Mouse (Mus musculus): Measurements from ENCODE around the gene Odf4. TPM values are rescaled to one million over a fixed set of nuclear protein-coding genes. Genes with fewer than 3 reads are reported as not detected.

Gene Odf4
- polyA plus RNA-seq, 1 experiment from 2014 or later, result 0.23 TPM

DNA sequence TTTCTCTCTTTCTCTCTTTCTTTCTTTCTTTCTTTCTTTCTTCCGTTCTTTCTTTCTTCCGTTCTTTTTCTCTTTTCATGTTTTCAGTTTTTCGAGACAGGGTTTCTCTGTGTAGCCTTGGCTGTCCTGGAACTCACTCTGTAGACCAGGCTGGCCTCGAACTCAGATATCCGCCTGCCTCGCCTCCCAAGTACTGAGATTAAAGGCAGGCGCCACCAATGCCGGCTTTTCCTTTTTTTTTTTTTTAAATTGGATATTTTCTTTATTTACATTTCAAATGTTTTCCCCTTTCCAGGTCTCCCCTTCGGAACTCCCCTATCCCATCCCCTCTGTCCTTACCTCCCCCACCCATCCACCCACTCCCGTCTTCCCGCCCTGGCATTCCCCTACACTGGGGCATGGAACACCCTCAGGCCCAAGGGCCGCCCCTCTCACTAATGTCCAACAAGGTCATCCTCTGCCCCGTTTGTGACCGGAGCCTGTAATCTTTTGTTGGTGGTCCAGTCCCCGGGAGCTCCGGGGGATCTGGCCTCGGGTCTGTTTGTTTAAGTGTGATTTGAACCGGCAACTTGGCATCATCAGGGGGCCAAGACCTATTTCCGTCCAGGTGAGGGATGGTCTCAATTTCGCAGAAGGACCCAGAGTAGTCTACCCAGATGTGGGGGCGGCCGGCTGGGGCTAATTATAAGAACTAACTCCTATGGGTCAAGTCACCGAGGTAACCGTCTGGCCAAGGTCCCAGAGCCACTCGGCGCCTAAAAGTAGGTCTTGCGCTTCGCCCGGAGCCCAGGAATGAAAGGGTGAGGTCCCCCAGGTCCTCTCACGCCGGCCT is 26.1 kb downstream of the Odf4 start:
- 0 out of 2 replicates have a peak, but pooled peaks cover 4% of the 10 kb centered on the region for H3K27me3 ChIP-seq
- peaks cover 8% of the 10 kb centered on the region for H3K4me1 ChIP-seq
- peak; percentile 39; the same call in 1 of the 2 replicates for ATAC-seq
- H3K4me2 ChIP-seq, result peak overlapping the region; percentile 77
- 29% methylated on average over 31 of the region's 31 CpGs for WGBS
- peaks cover 33% of the 10 kb centered on the region for H3K36me3 ChIP-seq (ENCODE audit: poor library complexity, severe bottlenecking)
- H3K27ac ChIP-seq, result no peak overlapping the region
- no peaks in the 10 kb centered on the region for H3K9me3 ChIP-seq (replicated peaks)
- H3K4me3 ChIP-seq, result peak overlapping the region; percentile 94
- H3K9ac ChIP-seq, result peak overlapping the region; percentile 46

DNA sequence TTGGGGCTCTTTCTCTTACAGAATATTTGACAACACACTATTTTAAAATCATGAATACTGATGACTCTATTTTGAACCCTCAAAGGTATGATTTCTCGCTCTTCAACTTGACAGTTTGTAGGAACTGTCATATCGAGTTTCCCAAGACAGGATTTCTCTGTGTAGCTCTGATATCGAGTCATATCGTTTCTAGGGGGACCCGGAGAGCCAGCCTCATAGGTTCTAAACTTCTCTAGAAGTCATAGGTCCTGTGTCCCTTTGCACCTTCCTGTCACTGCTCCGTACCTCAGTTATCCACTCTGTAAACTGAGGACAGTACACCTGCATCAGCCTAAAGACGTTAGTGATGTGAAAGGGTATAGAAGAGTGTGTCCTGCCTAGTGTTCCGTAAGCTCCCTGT is 27.1 kb downstream of the Odf4 start:
- Histone ChIP-seq H3K27ac (no peak overlapping the region), H3K4me2 (no peak overlapping the region), H3K9ac (no peak overlapping the region), H3K9me3 (replicated peaks) (no peaks in the 10 kb centered on the region), H3K27me3 (0 out of 2 replicates have a peak, but pooled peaks cover 4% of the 10 kb centered on the region), H3K36me3 (ENCODE audit: poor library complexity, severe bottlenecking) (peaks cover 24% of the 10 kb centered on the region), H3K4me3 (no peak overlapping the region), H3K4me1 (peaks cover 8% of the 10 kb centered on the region)
- 93% methylated on average over 8 of the region's 8 CpGs for WGBS
- ATAC-seq, result no peak

DNA sequence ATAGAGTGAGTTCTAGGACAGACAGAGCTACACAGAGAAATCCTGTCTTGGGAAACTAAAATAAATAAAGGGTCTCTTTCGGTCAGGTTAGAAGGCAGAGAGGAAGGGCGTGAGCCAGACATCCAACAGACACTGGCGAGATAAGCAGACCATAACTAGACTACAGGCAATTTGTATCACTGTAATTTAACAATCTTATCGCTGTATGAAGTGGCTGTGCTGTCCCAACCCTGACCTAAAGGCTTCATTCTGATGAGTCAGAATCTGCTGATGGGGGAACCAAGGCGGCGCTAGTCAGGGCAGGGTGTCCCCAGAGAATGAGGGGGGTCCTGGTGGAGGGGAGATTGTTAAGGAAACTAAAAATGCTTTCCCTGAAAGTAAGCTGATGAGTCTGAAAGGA is 28.1 kb downstream of the Odf4 start:
- no peak for ATAC-seq
- H3K4me1 ChIP-seq, result peaks cover 8% of the 10 kb centered on the region
- 0 out of 2 replicates have a peak, but pooled peaks cover 4% of the 10 kb centered on the region for H3K27me3 ChIP-seq
- H3K9me3 ChIP-seq (replicated peaks), result no peaks in the 10 kb centered on the region
- H3K36me3 ChIP-seq (ENCODE audit: poor library complexity, severe bottlenecking), result peaks cover 13% of the 10 kb centered on the region
- no peak overlapping the region for H3K27ac ChIP-seq
- H3K9ac ChIP-seq, result no peak overlapping the region
- no peak overlapping the region for H3K4me2 ChIP-seq
- no peak overlapping the region for H3K4me3 ChIP-seq
- 88% methylated on average over 6 of the region's 6 CpGs for WGBS

DNA sequence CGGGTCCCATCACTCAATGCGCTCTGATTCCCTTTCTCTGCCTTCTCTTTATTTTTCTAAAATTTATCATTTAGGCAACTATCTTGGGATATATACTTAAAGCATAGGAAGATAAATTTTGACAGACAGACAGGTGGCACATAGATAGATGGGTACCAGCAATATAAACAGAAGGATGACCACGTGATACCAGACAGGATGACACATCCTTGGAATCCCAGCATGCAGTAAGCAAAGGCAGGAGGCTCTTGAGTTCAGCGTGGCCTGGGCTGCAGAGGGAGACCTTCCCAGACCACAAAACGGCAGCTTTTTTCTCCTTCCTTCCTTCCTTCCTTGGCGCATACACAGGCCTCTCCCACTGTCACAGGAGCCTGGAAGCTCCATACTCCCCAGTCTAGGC is 29.0 kb downstream of the Odf4 start:
- no peak overlapping the region for H3K27ac ChIP-seq
- peaks cover 4% of the 10 kb centered on the region for H3K36me3 ChIP-seq (ENCODE audit: poor library complexity, severe bottlenecking)
- peaks cover 6% of the 10 kb centered on the region for H3K4me1 ChIP-seq
- H3K4me3 ChIP-seq, result no peak overlapping the region
- no peak overlapping the region for H3K9ac ChIP-seq
- 80% methylated on average over 6 of the region's 6 CpGs for WGBS
- no peak overlapping the region for H3K4me2 ChIP-seq
- no peak for ATAC-seq
- H3K27me3 ChIP-seq, result 0 out of 2 replicates have a peak, but pooled peaks cover 4% of the 10 kb centered on the region
- no peaks in the 10 kb centered on the region for H3K9me3 ChIP-seq (replicated peaks)

DNA sequence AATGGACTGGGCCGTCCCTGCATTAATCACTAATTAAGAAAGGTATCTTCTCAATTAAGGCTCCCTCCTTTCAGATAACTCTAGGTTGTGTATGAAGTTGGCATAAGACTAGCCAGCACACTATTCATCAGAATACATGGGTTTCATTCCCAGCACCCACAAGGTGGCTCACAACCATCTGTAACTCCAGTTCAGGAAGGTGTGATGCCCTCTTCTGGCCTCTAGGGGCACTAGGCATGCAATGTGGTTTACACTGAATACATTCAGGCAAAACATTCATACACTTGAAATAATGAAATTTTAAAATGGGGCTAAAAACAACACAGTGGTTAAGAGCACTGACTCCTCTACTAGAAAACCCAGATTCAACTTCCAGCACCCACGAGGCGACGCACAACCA is 29.8 kb downstream of the Odf4 start:
- Histone ChIP-seq H3K4me1 (no peaks in the 10 kb centered on the region), H3K27ac (no peak overlapping the region), H3K27me3 (0 out of 2 replicates have a peak, but pooled peaks cover 4% of the 10 kb centered on the region), H3K9me3 (replicated peaks) (no peaks in the 10 kb centered on the region), H3K36me3 (ENCODE audit: poor library complexity, severe bottlenecking) (no peaks in the 10 kb centered on the region), H3K4me3 (no peak overlapping the region), H3K9ac (no peak overlapping the region), H3K4me2 (no peak overlapping the region)
- 45% methylated on average over 4 of the region's 4 CpGs for WGBS
- no peak for ATAC-seq

DNA sequence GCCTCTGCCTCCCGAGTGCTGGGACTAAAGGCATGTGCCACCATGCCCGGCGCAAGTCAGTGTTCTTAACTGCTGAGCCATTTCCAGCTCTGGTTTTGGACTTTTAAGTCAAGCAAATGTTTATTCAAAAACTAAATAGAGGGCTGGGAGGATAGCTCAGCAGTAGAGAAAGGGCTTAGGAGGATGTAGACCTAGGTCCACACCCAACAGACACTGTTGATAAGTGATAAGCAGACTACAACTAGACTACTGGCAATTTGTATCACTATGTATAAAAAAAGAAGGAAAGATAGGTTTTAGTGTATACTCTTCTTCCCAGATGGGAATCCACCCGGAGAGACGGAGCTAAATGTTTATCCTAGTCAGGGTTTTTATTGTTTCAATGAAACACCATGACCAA is 30.6 kb downstream of the Odf4 start:
- Histone ChIP-seq H3K4me2 (no peak overlapping the region), H3K9ac (no peak overlapping the region), H3K4me3 (no peak overlapping the region), H3K27me3 (0 out of 2 replicates have a peak, but pooled peaks cover 4% of the 10 kb centered on the region), H3K27ac (no peak overlapping the region), H3K9me3 (replicated peaks) (no peaks in the 10 kb centered on the region), H3K4me1 (no peaks in the 10 kb centered on the region), H3K36me3 (ENCODE audit: poor library complexity, severe bottlenecking) (no peaks in the 10 kb centered on the region)
- ATAC-seq, result no peak
- 96% methylated on average over 5 of the region's 5 CpGs for WGBS

DNA sequence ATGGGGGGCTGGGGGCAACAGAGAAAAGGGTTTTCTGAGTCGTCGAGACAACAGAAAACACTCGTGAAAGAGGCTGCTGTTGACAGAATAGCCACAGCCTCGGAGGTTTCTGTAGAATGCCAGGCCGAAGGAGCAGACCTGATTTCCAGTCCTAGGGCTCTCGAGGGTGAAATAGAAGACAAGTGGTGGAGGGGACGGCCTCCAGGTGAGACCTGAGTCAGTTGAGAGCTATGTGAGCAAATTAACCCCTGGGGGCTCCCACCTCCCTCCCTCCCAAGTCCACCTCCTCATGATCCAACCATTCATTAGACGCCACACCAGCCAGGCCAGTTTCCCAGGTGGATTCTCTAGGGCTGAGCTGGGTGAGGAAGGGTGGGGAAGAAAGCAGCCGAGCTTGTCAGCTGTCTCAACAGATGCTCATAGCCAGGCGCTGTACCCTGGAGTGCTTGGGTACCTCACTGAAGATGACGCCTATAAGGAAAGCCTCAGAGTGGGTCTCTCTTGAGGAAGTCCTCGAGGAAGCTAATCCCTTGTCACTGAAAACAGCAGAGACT is 32.9 kb downstream of the Odf4 start:
- no peaks in the 10 kb centered on the region for H3K27me3 ChIP-seq

DNA sequence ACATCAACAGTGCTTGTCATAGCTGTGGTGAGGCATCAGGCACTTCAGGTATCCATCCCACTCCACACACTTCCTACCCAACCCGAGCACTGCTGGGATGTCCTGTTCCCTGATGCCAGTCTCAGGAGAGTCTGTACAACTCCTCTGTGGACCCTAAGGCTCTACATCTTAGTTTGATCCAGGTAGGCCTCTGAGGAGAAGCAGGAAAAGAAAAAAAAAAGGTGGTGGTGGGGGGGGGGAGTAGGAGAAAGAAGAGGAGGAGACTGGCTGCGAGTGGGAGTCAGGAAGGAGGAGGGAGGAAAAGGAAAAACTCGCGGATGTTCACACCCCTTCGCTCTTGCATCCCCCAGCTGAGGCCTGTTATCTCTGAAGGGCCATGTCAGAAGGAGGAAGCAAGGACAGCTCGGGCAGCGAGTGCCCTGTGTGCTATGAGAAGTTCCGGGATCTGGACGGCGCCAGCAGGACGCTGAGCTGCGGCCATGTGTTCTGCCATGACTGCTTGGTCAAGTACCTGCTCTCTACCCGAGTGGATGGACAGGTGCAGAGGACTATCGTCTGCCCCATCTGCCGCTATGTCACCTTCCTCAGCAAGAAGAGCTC is 34.5 kb downstream of the Odf4 start:
- H3K27ac ChIP-seq, result no peak overlapping the region
- no peaks in the 10 kb centered on the region for H3K27me3 ChIP-seq
- H3K9me3 ChIP-seq (replicated peaks), result no peaks in the 10 kb centered on the region
- H3K4me1 ChIP-seq, result no peaks in the 10 kb centered on the region
- H3K36me3 ChIP-seq (ENCODE audit: poor library complexity, severe bottlenecking), result no peaks in the 10 kb centered on the region
- no peak overlapping the region for H3K9ac ChIP-seq
- 86% methylated on average over 14 of the region's 15 CpGs for WGBS
- no peak overlapping the region for H3K4me2 ChIP-seq
- H3K4me3 ChIP-seq, result no peak overlapping the region
- ATAC-seq, result no peak

More for the DNA sequence above, 32.9 kb downstream of the Odf4 start:
- H3K9me3 ChIP-seq (replicated peaks), result no peaks in the 10 kb centered on the region
- H3K4me3 ChIP-seq, result no peak overlapping the region
- no peak overlapping the region for H3K9ac ChIP-seq
- no peaks in the 10 kb centered on the region for H3K4me1 ChIP-seq
- H3K27ac ChIP-seq, result no peak overlapping the region
- WGBS, result 79% methylated on average over 12 of the region's 12 CpGs
- no peaks in the 10 kb centered on the region for H3K36me3 ChIP-seq (ENCODE audit: poor library complexity, severe bottlenecking)
- H3K4me2 ChIP-seq, result no peak overlapping the region
- no peak for ATAC-seq

DNA sequence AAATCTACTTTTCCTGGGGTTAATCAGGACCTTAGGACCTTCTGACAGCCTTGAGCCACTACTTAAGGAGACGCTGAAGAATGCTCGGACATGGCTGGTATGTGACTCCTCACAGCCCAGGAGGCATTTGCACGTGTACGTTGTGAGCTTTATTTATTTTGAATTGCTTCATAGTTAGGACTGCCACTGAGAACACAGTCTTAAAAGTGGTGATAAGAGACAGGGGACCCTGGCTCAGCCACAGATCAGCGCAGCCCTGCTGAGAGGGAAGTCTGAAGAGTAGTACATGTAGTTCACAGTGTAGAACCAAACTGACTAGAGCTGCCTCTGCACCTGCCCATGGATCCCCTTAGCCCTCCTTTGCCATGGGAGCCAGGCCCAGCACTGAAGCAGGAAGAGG is 35.1 kb downstream of the Odf4 start:
- Histone ChIP-seq H3K4me3 (no peak overlapping the region), H3K27ac (no peak overlapping the region), H3K27me3 (no peaks in the 10 kb centered on the region), H3K36me3 (ENCODE audit: poor library complexity, severe bottlenecking) (no peaks in the 10 kb centered on the region), H3K4me1 (no peaks in the 10 kb centered on the region), H3K4me2 (no peak overlapping the region), H3K9me3 (replicated peaks) (no peaks in the 10 kb centered on the region), H3K9ac (no peak overlapping the region)
- no peak for ATAC-seq
- WGBS, result 91% methylated on average over 5 of the region's 5 CpGs

DNA sequence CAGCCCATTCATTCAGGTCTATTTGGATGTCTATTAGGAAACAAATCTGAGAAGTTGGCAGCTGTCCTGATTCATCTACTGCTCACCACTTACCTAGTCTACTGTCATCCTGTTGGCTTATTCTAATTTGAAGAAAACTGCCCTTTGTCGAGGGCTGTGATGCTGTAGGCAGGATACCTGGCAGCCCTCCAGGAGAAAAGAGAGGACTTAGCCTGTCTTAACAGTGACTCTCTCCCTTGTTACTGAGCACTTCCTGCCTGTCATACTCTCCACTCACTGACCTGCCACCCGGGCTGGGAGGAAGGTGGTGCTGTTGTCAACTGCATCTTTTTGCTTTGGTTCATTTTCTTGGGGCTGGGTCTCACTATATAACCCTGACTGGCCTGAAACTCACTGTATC is 36.3 kb downstream of the Odf4 start:
- WGBS, result 60% methylated on average over 2 of the region's 2 CpGs
- Histone ChIP-seq H3K4me1 (no peaks in the 10 kb centered on the region), H3K4me3 (no peak overlapping the region), H3K36me3 (ENCODE audit: poor library complexity, severe bottlenecking) (no peaks in the 10 kb centered on the region), H3K9me3 (replicated peaks) (no peaks in the 10 kb centered on the region), H3K27ac (no peak overlapping the region), H3K9ac (no peak overlapping the region), H3K4me2 (no peak overlapping the region), H3K27me3 (no peaks in the 10 kb centered on the region)
- no peak for ATAC-seq

DNA sequence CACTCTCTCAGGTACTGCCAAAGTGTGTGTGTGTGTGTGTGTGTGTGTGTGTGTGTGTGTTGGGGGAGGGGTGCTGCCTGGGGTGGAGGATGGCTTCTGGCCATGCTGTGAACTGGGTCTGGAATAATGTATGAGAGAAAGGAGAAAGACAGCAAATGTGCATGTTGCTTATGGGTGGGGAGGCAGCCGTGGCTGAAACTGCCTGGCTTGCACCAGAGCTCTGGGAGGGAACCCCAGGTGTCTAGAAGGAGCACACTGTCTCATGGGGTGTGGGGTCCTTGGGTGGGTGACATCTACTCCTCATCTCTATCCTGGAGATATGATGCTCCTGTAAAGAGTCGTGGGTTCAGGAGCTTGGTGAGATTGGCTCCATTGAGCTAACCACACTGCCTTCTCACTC is 38.2 kb downstream of the Odf4 start:
- Histone ChIP-seq H3K27ac (no peak overlapping the region), H3K4me1 (no peaks in the 10 kb centered on the region), H3K9me3 (replicated peaks) (no peaks in the 10 kb centered on the region), H3K9ac (no peak overlapping the region), H3K4me3 (no peak overlapping the region), H3K4me2 (no peak overlapping the region), H3K27me3 (no peaks in the 10 kb centered on the region), H3K36me3 (ENCODE audit: poor library complexity, severe bottlenecking) (no peaks in the 10 kb centered on the region)
- 72% methylated on average over 2 of the region's 2 CpGs for WGBS
- ATAC-seq, result no peak

DNA sequence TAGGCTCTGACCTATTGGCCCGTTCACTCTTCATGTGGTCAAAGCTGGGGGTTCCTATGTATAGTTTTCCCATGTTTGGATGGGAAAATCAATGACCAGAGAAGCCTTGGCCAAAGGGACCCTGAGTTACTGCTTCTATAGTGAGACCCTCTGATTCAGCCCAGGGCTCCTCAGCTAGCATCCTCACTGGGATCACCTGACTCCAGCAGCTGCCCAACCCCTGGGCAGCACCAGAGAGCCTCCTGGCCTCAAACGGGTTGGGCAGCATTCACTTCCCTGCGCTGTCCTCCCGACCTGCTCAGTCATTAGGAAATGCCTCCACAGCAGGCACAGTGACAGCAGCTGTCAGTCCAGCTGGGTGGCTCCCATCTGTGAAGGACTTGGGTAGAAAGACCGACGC is 38.6 kb downstream of the Odf4 start, which contains the start of gene Rnf222:
TSS of gene Rnf222 (plus strand) at position 301 of the 400 bp plus-strand sequence.
- no peaks in the 10 kb centered on the region for H3K27me3 ChIP-seq
- H3K36me3 ChIP-seq (ENCODE audit: poor library complexity, severe bottlenecking), result no peaks in the 10 kb centered on the region
- H3K4me2 ChIP-seq, result no peak within 1 kb of the TSS
- no peaks in the 10 kb centered on the region for H3K4me1 ChIP-seq
- no peaks in the 10 kb centered on the region for H3K9me3 ChIP-seq (replicated peaks)
- H3K4me3 ChIP-seq, result no peak within 1 kb of the TSS
- no peak within 1 kb of the TSS for H3K9ac ChIP-seq
- no peak within 1 kb of the TSS for H3K27ac ChIP-seq
- 33% methylated on average over 6 of the region's 6 CpGs for WGBS
- ATAC-seq, result no peak

All from forebrain, embryonic 13.5 days (tissue).